Mouse (Mus musculus): ENCODE results near the gene Arhgef6.

DNA sequence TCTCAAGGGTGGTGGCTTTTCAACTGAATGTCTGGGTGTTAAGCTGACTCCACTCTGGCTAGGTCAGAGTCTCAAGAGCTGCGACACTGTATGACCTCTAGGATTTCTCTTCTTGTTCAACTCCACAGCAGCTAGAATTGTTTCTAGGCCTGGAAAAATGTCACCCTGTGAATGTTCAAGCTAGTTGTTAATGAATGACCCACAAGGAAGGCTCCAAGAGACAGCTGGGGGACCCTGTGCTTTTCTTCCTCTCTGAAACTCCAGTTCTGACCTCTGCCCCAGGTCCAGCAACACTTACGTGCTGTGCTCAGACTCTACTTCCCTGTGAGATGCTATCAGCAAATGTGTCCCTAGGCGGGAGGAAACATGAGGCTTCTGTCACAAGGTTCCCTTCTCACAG, 40.0 kb upstream of the Arhgef6 start:
- TF ChIP-seq CTCF (IDR thresholded peaks at IDR 0.05; ENCODE audit: borderline replicate concordance, insufficient read depth, low read depth, low read length) (no peak), POLR2A (IDR thresholded peaks at IDR 0.05; ENCODE audit: borderline replicate concordance, insufficient read depth, low read length) (no peak)
